Mouse (Mus musculus) embryonic fibroblast, embryonic 13.5 days (primary cell): ENCODE results near the gene Drg1.

ENCODE experiments used
- CTCF ChIP-seq: IDR thresholded peaks from 2 replicates; pipeline ENCODE4 v1.5.1; 2011; ENCODE audit warnings: mild to moderate bottlenecking, control low read depth, low read length, moderate library complexity, borderline replicate concordance; ENCODE audit not compliant: insufficient read depth
- POLR2A ChIP-seq: IDR thresholded peaks from 2 replicates; pipeline ENCODE4 v1.6.1; 2011; ENCODE audit warnings: low read depth, mild to moderate bottlenecking, control low read depth, low read length, moderate library complexity

GRCm38 (mm10) chr11:3290640-3291310 lies 24.6 kb upstream of the Drg1 start:
- TF ChIP-seq CTCF (no peak), POLR2A (no peak)
